Mouse (Mus musculus) liver, postnatal 0 days (tissue): ENCODE results near the gene Myadml2.

Experiments
- CTCF ChIP-seq: sonication (generic); IDR thresholded peaks from 2 replicates; pipeline ENCODE4 v1.5.1; 2016; ENCODE audit warnings: antibody characterized with exemption, low read depth
- EP300 ChIP-seq: IDR thresholded peaks from 2 replicates; pipeline ENCODE4 v1.6.1; 2016; ENCODE audit warnings: antibody characterized with exemption, low read depth, mild to moderate bottlenecking

DNA sequence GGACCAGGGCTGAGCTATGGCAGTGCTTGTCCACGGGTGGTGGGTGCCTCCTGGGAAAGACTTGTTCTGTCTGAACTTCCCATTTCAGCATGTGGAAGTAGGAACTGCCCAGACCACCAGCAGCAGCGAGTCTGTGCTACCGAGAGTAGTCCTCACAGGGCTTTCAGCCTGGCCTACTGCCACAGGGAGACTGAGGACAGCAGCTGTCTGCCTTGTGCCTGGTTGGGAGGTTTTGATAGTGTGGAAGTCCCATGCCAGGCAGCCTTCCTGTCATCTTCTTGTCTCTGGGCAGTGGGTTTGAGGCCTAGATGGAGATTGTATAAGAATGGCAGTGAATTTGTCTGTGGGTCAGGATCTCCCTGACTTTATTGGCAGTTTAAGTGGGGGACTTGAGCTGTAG, 41.4 kb upstream of the Myadml2 start:
- TF ChIP-seq CTCF (no peak), EP300 (no peak)
